Mouse (Mus musculus) brain, adult 10 weeks (tissue): ENCODE measurements around the gene Ykt6. TPM values are rescaled to one million over a fixed set of nuclear protein-coding genes. Genes with fewer than 3 reads are reported as not detected.

ENCODE experiments used
- polyA plus RNA-seq: library from polyadenylated mRNA; stranded (reverse); fragments of 350-450 nt; fragmentation: Illumina TruSeq; extraction: RNeasy Lipid Tissue Mini Kit (QIAGEN cat#74804); gene quantifications from one replicate; pipeline ENCODE4 v1.2.3, GENCODE M21; 2015; ENCODE audit warnings: low read depth, low replicate concordance

The Ykt6 gene
- polyA plus RNA-seq, result 102 TPM

GRCm38 (mm10) chr11:5955546-5956276 lies at the start of gene Ykt6:
Gene Ykt6 (plus strand): TSS chr11:5955693.

GRCm38 (mm10) chr11:5949586-5950352 lies 5.7 kb upstream of the Ykt6 start, which contains the start of gene Gck:
Gene Gck (minus strand): TSS chr11:5950081.

Other genes with a start within 250 kb of the Ykt6 start
- gene Mrps24, start 240.0 kb upstream of the Ykt6 start, polyA plus RNA-seq, result 77.8 TPM
- gene Urgcp, start 193.3 kb upstream of the Ykt6 start, polyA plus RNA-seq, result 36.3 TPM
- gene Dbnl, start 167.2 kb upstream of the Ykt6 start, polyA plus RNA-seq, result 78.1 TPM
- 14.5 TPM for gene Pgam2, start 152.0 kb upstream of the Ykt6 start, polyA plus RNA-seq
- 6.7 TPM for gene Polm, start 117.7 kb upstream of the Ykt6 start, polyA plus RNA-seq
- gene Aebp1, start 93.7 kb upstream of the Ykt6 start, polyA plus RNA-seq, result 10.4 TPM
- 22.3 TPM for gene Pold2, start 77.4 kb upstream of the Ykt6 start, polyA plus RNA-seq
- gene Myl7, start 56.9 kb upstream of the Ykt6 start, polyA plus RNA-seq, result not detected
- 2.3 TPM for gene Gck, start 5.6 kb upstream of the Ykt6 start, polyA plus RNA-seq
- 438 TPM for gene Camk2b, start 110.7 kb downstream of the Ykt6 start, polyA plus RNA-seq
- 0.46 TPM for gene A730071L15Rik, start 244.3 kb downstream of the Ykt6 start, polyA plus RNA-seq
- gene Nudcd3, start 244.7 kb downstream of the Ykt6 start, polyA plus RNA-seq, result 98.7 TPM